Comparison of ENCODE assay signal across 17 mouse cellular contexts in the genomic region with DNA sequence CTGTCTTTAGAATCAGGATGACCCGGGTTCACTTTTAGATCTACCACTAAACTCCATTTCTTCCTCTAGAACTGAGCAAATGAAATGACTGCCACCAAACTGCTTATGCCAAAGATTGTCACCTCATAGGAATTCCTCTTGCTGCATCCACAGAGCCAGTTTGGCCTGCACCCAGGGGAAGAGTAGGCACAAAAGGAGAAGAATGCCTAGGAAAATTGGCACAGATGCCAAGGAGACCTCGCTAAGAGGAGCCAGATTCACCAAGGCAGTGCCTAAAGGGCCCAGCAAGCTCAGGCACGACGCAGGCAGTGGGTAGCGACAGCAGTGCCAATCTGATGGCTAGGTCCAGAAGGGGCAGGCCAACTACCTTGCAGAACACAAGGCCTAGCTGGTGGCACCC.
A peak's percentile ranks its signal among the peaks of the same experiment; 100 is the strongest.
DNase-seq lines count a peak whose midpoint lies in the region.
"Had no signal": no experiment of that assay in that cellular context is flagged by ENCODE, and none has a peak within 500 bp of the region (broad histone marks: within the 10 kb centered on the region; RNA-seq: fewer than 3 reads in every experiment).

No protein-coding gene starts in this region.

- DNase-seq in heart, adult 11 months: peak; percentile 29
- DNase-seq in heart, adult 8-10 months (ENCODE audit: low spot score): no peak
- DNase-seq in kidney, adult 8-10 months: peak; percentile 20 to 28
- DNase-seq in kidney, adult 9 months: no peak
- DNase-seq in 3134 (ENCODE audit: extremely low read depth, insufficient read length, low spot score): peak; percentile 78
- DNase-seq in Muller cell, postnatal 12 days (ENCODE audit: inconsistent ontology term): peak; percentile 80
- no peak for DNase-seq in layer of hippocampus, adult 18-20 months (ENCODE audit: low spot score in 2 of 2)
- DNase-seq in urinary bladder, adult 18-20 months (ENCODE audit: low spot score in 2 of 2): no peak
- DNase-seq: adrenal gland, adult 2 months; cerebellum, adult 11-12 months; cerebellum, adult 8-10 months; cerebellum, postnatal 36 days; embryo, embryonic 11 days; forebrain, postnatal 0 days; gastrocnemius, adult 2 months; gastrocnemius, postnatal 14 days; heart, adult 2 months had no signal

Comparison
In these comparisons a context has a peak if more than half of its experiments do, and no peak if none do; other contexts are left out.
1. DNase-seq: peak in heart, adult 11 months (single experiment), kidney, adult 8-10 months (2 of 2), 3134 (single experiment) and Muller cell, postnatal 12 days (single experiment); none in heart, adult 8-10 months (single experiment), kidney, adult 9 months (single experiment), layer of hippocampus, adult 18-20 months (0 of 2) and urinary bladder, adult 18-20 months (0 of 2).